Comparison of ENCODE assay signal across 8 mouse cellular contexts in genomic region chr12:3660985-3661635, GRCm38 (mm10).
DNase-seq lines count a peak whose midpoint lies in the region; ATAC-seq and TF ChIP-seq lines count a peak whose summit lies in the region.

No protein-coding gene starts in this region.

- DNase-seq in gastrocnemius, adult 2 months, result no peak
- no peak for DNase-seq in gastrocnemius, adult 8-10 months (ENCODE audit: low spot score in 2 of 2)
- DNase-seq in midbrain, postnatal 0 days (ENCODE audit: low spot score), result peak; percentile 60
- peak; percentile 39 for DNase-seq in brain, embryonic 18.5 days (ENCODE audit: low read depth, low spot score)
- peak; percentile 22 to 43 for DNase-seq in kidney, postnatal 36 days
- DNase-seq in thymus, postnatal 25 days, result peak; percentile 8
- no peak for DNase-seq in layer of hippocampus, adult 8-10 months (ENCODE audit: low spot score in 2 of 2)

- H3K9ac ChIP-seq in midbrain, postnatal 0 days (replicated peaks; ENCODE audit: low read length, poor library complexity, severe bottlenecking), result no peak overlapping the region
- H3K9ac ChIP-seq in midbrain, embryonic 15.5 days, result no peak overlapping the region

- intact Hi-C loops in gastrocnemius, adult 2 months (cut with DNase I), result loop anchor here (10.0 kb wide), 2 partner anchors 264 to 424 kb away; partner anchors contain the start of gene Dnajc27

- peak; percentile 61 for TF ChIP-seq CTCF in gastrocnemius, adult 2 months (IDR thresholded peaks at IDR 0.05)
- peak; percentile 75 for TF ChIP-seq CTCF in midbrain, postnatal 0 days (IDR thresholded peaks at IDR 0.05)

- H3K27me3 ChIP-seq in midbrain, postnatal 0 days (ENCODE audit: insufficient read depth, low read length), result no peaks in the 10 kb centered on the region
- H3K27me3 ChIP-seq in midbrain, embryonic 15.5 days (replicated peaks), result no peaks in the 10 kb centered on the region

- no peaks in the 10 kb centered on the region for H3K9me3 ChIP-seq in midbrain, postnatal 0 days (ENCODE audit: low read length)
- no peaks in the 10 kb centered on the region for H3K9me3 ChIP-seq in midbrain, embryonic 15.5 days

- ATAC-seq in midbrain, postnatal 0 days (ENCODE audit: low FRiP score), result no peak
- no peak for ATAC-seq in midbrain, embryonic 15.5 days (replicated peaks)

- H3K4me2 ChIP-seq in midbrain, postnatal 0 days (ENCODE audit: low read depth, low read length, poor library complexity, severe bottlenecking), result no peak overlapping the region
- H3K4me2 ChIP-seq in midbrain, embryonic 15.5 days, result no peak overlapping the region

- peak overlapping the region; percentile 28; the same call in 1 of the 2 replicates for H3K27ac ChIP-seq in gastrocnemius, adult 2 months
- H3K27ac ChIP-seq in midbrain, postnatal 0 days (ENCODE audit: low read depth, low read length), result no peak overlapping the region
- no peak overlapping the region for H3K27ac ChIP-seq in midbrain, embryonic 15.5 days

- 0 out of 2 replicates have a peak, but pooled peaks cover 3% of the 10 kb centered on the region for H3K36me3 ChIP-seq in midbrain, postnatal 0 days (ENCODE audit: insufficient read depth, low read length)
- H3K36me3 ChIP-seq in midbrain, embryonic 15.5 days (replicated peaks), result no peaks in the 10 kb centered on the region

- H3K4me3 ChIP-seq in gastrocnemius, adult 2 months, result no peak overlapping the region
- H3K4me3 ChIP-seq in midbrain, postnatal 0 days (ENCODE audit: low read depth, low read length), result no peak overlapping the region
- no peak overlapping the region for H3K4me3 ChIP-seq in midbrain, embryonic 15.5 days

- no peaks in the 10 kb centered on the region for H3K4me1 ChIP-seq in midbrain, postnatal 0 days (ENCODE audit: insufficient read depth, low read length)
- no peaks in the 10 kb centered on the region for H3K4me1 ChIP-seq in midbrain, embryonic 15.5 days

- 63% methylated on average over 1 of the region's 1 CpGs for WGBS in midbrain, postnatal 0 days
- WGBS in midbrain, embryonic 15.5 days, result 81% methylated on average over 1 of the region's 1 CpGs

Comparison
In these comparisons a context has a peak if more than half of its experiments do, and no peak if none do; other contexts are left out.
1. DNase-seq: peak in midbrain, postnatal 0 days (single experiment), brain, embryonic 18.5 days (single experiment), kidney, postnatal 36 days (2 of 2) and thymus, postnatal 25 days (single experiment); none in gastrocnemius, adult 2 months (single experiment), gastrocnemius, adult 8-10 months (0 of 2) and layer of hippocampus, adult 8-10 months (0 of 2).